Mouse (Mus musculus) thymus, postnatal 14 days (tissue): Measurements from ENCODE around the gene Tmem151b.
A peak's percentile ranks its signal among the peaks of the same experiment; 100 is the strongest.

Experiments used
- DNase-seq: peaks from one replicate; pipeline ENCODE4 v3.0.0; 2021

Tmem151b gene

GRCm38 (mm10) chr17:45544001-45544872 lies 5.2 kb downstream of the Tmem151b start:
- no peak for DNase-seq

GRCm38 (mm10) chr17:45543115-45543514 lies 6.4 kb downstream of the Tmem151b start:
- DNase-seq: no peak

- DNase-seq: no peak
Observed at GRCm38 (mm10) chr17:45542705-45543104, 6.8 kb downstream of the Tmem151b start.

GRCm38 (mm10) chr17:45542129-45542528 lies 7.3 kb downstream of the Tmem151b start:
- DNase-seq: no peak

GRCm38 (mm10) chr17:45539664-45540063 lies 9.8 kb downstream of the Tmem151b start:
- DNase-seq: no peak

- DNase-seq: no peak
Observed at GRCm38 (mm10) chr17:45538394-45538793, 11.1 kb downstream of the Tmem151b start.

- peak; percentile 42 for DNase-seq
Observed at GRCm38 (mm10) chr17:45536264-45536663, 13.2 kb downstream of the Tmem151b start.

- DNase-seq: no peak
Observed at GRCm38 (mm10) chr17:45532896-45533295, 16.6 kb downstream of the Tmem151b start.

GRCm38 (mm10) chr17:45530346-45530782 lies 19.1 kb downstream of the Tmem151b start:
- DNase-seq: no peak

- no peak for DNase-seq
Observed at GRCm38 (mm10) chr17:45526571-45526970, 22.9 kb downstream of the Tmem151b start.

- DNase-seq: no peak
Observed at GRCm38 (mm10) chr17:45524961-45525360, 24.5 kb downstream of the Tmem151b start.

- DNase-seq: peak; percentile 77
Observed at GRCm38 (mm10) chr17:45523263-45523662, 26.2 kb downstream of the Tmem151b start, which contains the start of gene Tcte1. TSS of gene Tcte1 (plus strand) at chr17:45523434.

GRCm38 (mm10) chr17:45520136-45520535 lies 29.3 kb downstream of the Tmem151b start:
- DNase-seq: no peak

- no peak for DNase-seq
Observed at GRCm38 (mm10) chr17:45518766-45519475, 30.6 kb downstream of the Tmem151b start.

- DNase-seq: no peak
Observed at GRCm38 (mm10) chr17:45517549-45518215, 31.8 kb downstream of the Tmem151b start.

GRCm38 (mm10) chr17:45517135-45517534 lies 32.3 kb downstream of the Tmem151b start:
- no peak for DNase-seq

- peak; percentile 77 for DNase-seq
Observed at GRCm38 (mm10) chr17:45516488-45516887, 33.0 kb downstream of the Tmem151b start.

GRCm38 (mm10) chr17:45515806-45516205 lies 33.7 kb downstream of the Tmem151b start:
- DNase-seq: peak; percentile 3

GRCm38 (mm10) chr17:45515204-45515726 lies 34.2 kb downstream of the Tmem151b start:
- DNase-seq: no peak

- no peak for DNase-seq
Observed at GRCm38 (mm10) chr17:45511757-45512156, 37.7 kb downstream of the Tmem151b start.

GRCm38 (mm10) chr17:45510871-45511270 lies 38.6 kb downstream of the Tmem151b start:
- DNase-seq: no peak

- peak; percentile 97 for DNase-seq
Observed at GRCm38 (mm10) chr17:45506700-45507189, 42.7 kb downstream of the Tmem151b start, which contains the start of gene Aars2. TSS of gene Aars2 (plus strand) at chr17:45506841.
